Mouse (Mus musculus) midbrain, postnatal 0 days (tissue): ENCODE results near the gene Umod. TPM values are rescaled to one million over a fixed set of nuclear protein-coding genes. Genes with fewer than 3 reads are reported as not detected.

Source experiments
- ATAC-seq: fragments of 200-750 bp; cut with Nextera tagmentation; 2 replicates; pipeline ENCODE4 v1.8.0; 2017; ENCODE audit warnings: moderate number of reproducible peaks, mild to moderate bottlenecking, moderate TSS enrichment, moderate library complexity; ENCODE audit not compliant: low FRiP score
- DNase-seq: peaks from one replicate; pipeline ENCODE4 v3.0.0-alpha.2; 2015; ENCODE audit warnings: low spot score
- H3K27ac ChIP-seq: fragments of 300-500 bp; sonication (generic); 2 replicates; pipeline ENCODE4 v1.5.1; 2014; ENCODE audit warnings: low read depth, mild to moderate bottlenecking, low read length, mixed read lengths
- H3K27me3 ChIP-seq: fragments of 300-500 bp; sonication (generic); 2 replicates; pipeline ENCODE4 v1.6.1; 2014; ENCODE audit warnings: low read length, control low read depth, mixed read lengths; ENCODE audit not compliant: insufficient read depth
- H3K36me3 ChIP-seq: fragments of 300-500 bp; sonication (generic); 2 replicates; pipeline ENCODE4 v1.6.1; 2014; ENCODE audit warnings: low read length, control low read depth, mixed read lengths; ENCODE audit not compliant: insufficient read depth
- H3K4me1 ChIP-seq: fragments of 300-500 bp; sonication (generic); 2 replicates; pipeline ENCODE4 v1.6.1; 2014; ENCODE audit warnings: mild to moderate bottlenecking, control low read depth, antibody characterized with exemption, low read length, mixed read lengths; ENCODE audit not compliant: insufficient read depth
- H3K4me2 ChIP-seq: fragments of 300-500 bp; sonication (generic); 2 replicates; pipeline ENCODE4 v1.6.1; 2014; ENCODE audit warnings: low read depth, mild to moderate bottlenecking, low read length, mixed read lengths; ENCODE audit not compliant: poor library complexity, severe bottlenecking
- H3K4me3 ChIP-seq: fragments of 300-500 bp; sonication (generic); 2 replicates; pipeline ENCODE4 v1.5.1; 2014; ENCODE audit warnings: low read depth, mild to moderate bottlenecking, low read length, moderate library complexity
- H3K9ac ChIP-seq: fragments of 300-500 bp; sonication (generic); replicated peaks from 2 replicates; pipeline ENCODE4 v1.6.1; 2014; ENCODE audit warnings: mild to moderate bottlenecking, low read length, moderate library complexity, mixed read lengths; ENCODE audit not compliant: poor library complexity, severe bottlenecking
- H3K9me3 ChIP-seq: fragments of 300-500 bp; sonication (generic); 2 replicates; pipeline ENCODE4 v1.6.1; 2016; ENCODE audit warnings: low read length, control low read depth
- CTCF ChIP-seq: IDR thresholded peaks from 2 replicates; pipeline ENCODE4 v1.5.1; 2016; ENCODE audit warnings: antibody characterized with exemption, mild to moderate bottlenecking
- WGBS: fragments of 180-500 bp; shearing (Covaris S2); extraction: QIAGEN DNeasy Blood & Tissue Kit; methylation state at CpG from one replicate; pipeline ENCODE4 v1.1.7; 2014; 5-methylcytosine and 5-hydroxymethylcytosine counted together
- polyA plus RNA-seq: library from polyadenylated mRNA; unstranded; fragments of >200 nt; fragmentation: Nextera tagmentation; extraction: Ambion mirVana; gene quantifications from 2 replicates; pipeline ENCODE4 v1.2.1, GENCODE M21; 2015
- total RNA-seq: library from RNA; depleted of rRNA; stranded (reverse); fragments of >200 nt; gene quantifications from 2 replicates; pipeline ENCODE4 v1.2.3, GENCODE M21; 2014

The Umod gene
- total and polyA plus RNA-seq, 2 experiments from 2014 or later = not detected

GRCm38 (mm10) chr7:119476500-119477389 lies 2.3 kb downstream of the Umod start:
- no peak overlapping the region for H3K4me2 ChIP-seq
- WGBS = 81% methylated on average over 33 of the region's 33 CpGs
- H3K9me3 ChIP-seq = no peaks in the 10 kb centered on the region
- H3K4me3 ChIP-seq = no peak overlapping the region
- no peak overlapping the region for H3K9ac ChIP-seq
- H3K27me3 ChIP-seq = no peaks in the 10 kb centered on the region
- TF ChIP-seq CTCF = 0 out of 2 replicates have a peak, but pooled peaks have one; percentile 2
- no peak for DNase-seq
- H3K27ac ChIP-seq = no peak overlapping the region
- no peaks in the 10 kb centered on the region for H3K36me3 ChIP-seq
- no peak for ATAC-seq
- H3K4me1 ChIP-seq = no peaks in the 10 kb centered on the region

- DNase-seq (no peak), ATAC-seq (no peak)
- H3K4me2 ChIP-seq = no peak within 1 kb of the TSS
- H3K27me3 ChIP-seq = no peaks in the 10 kb centered on the region
- H3K4me1 ChIP-seq = no peaks in the 10 kb centered on the region
- no peaks in the 10 kb centered on the region for H3K36me3 ChIP-seq
- no peak within 1 kb of the TSS for H3K27ac ChIP-seq
- no peaks in the 10 kb centered on the region for H3K9me3 ChIP-seq
- TF ChIP-seq CTCF = no peak
- H3K4me3 ChIP-seq = no peak within 1 kb of the TSS
- WGBS = 92% methylated on average over 6 of the region's 6 CpGs
- H3K9ac ChIP-seq = no peak within 1 kb of the TSS
These were observed 19.9 kb downstream of the Umod start, which contains the start of gene Gp2 for GRCm38 (mm10) chr7:119459185-119459584. Gp2 (minus strand) TSS chr7:119459285.

GRCm38 (mm10) chr7:119454192-119454591 lies 24.9 kb downstream of the Umod start:
- Histone ChIP-seq H3K4me3 (no peak overlapping the region), H3K4me2 (no peak overlapping the region), H3K27me3 (no peaks in the 10 kb centered on the region), H3K9me3 (no peaks in the 10 kb centered on the region), H3K27ac (no peak overlapping the region), H3K36me3 (no peaks in the 10 kb centered on the region), H3K4me1 (no peaks in the 10 kb centered on the region), H3K9ac (no peak overlapping the region)
- DNase-seq (no peak), ATAC-seq (no peak)
- TF ChIP-seq CTCF = no peak
- WGBS = 88% methylated on average over 7 of the region's 7 CpGs

GRCm38 (mm10) chr7:119443849-119444248 lies 35.2 kb downstream of the Umod start:
- Histone ChIP-seq H3K36me3 (no peaks in the 10 kb centered on the region), H3K9ac (no peak overlapping the region), H3K27ac (no peak overlapping the region), H3K9me3 (no peaks in the 10 kb centered on the region), H3K4me2 (no peak overlapping the region), H3K4me3 (no peak overlapping the region), H3K27me3 (no peaks in the 10 kb centered on the region), H3K4me1 (no peaks in the 10 kb centered on the region)
- peak; percentile 79 for TF ChIP-seq CTCF
- WGBS = 54% methylated on average over 4 of the region's 4 CpGs
- DNase-seq = peak; percentile 48
- peak; percentile 47; the same call in 1 of the 2 replicates for ATAC-seq

GRCm38 (mm10) chr7:119441938-119442337 lies 37.1 kb downstream of the Umod start:
- H3K4me2 ChIP-seq = no peak overlapping the region
- ATAC-seq (no peak), DNase-seq (no peak)
- H3K9me3 ChIP-seq = no peaks in the 10 kb centered on the region
- 84% methylated on average over 1 of the region's 1 CpGs for WGBS
- H3K27ac ChIP-seq = no peak overlapping the region
- no peaks in the 10 kb centered on the region for H3K4me1 ChIP-seq
- H3K36me3 ChIP-seq = no peaks in the 10 kb centered on the region
- TF ChIP-seq CTCF = no peak
- no peak overlapping the region for H3K4me3 ChIP-seq
- H3K9ac ChIP-seq = no peak overlapping the region
- no peaks in the 10 kb centered on the region for H3K27me3 ChIP-seq

GRCm38 (mm10) chr7:119427180-119427616 lies 51.9 kb downstream of the Umod start:
- no peak overlapping the region for H3K27ac ChIP-seq
- no peak overlapping the region for H3K9ac ChIP-seq
- ATAC-seq (peak; percentile 84), DNase-seq (peak; percentile 93)
- no peak overlapping the region for H3K4me2 ChIP-seq
- H3K4me3 ChIP-seq = no peak overlapping the region
- TF ChIP-seq CTCF = peak; percentile 91
- 7% methylated on average over 6 of the region's 6 CpGs for WGBS
- H3K36me3 ChIP-seq = no peaks in the 10 kb centered on the region
- no peaks in the 10 kb centered on the region for H3K4me1 ChIP-seq
- H3K27me3 ChIP-seq = no peaks in the 10 kb centered on the region
- H3K9me3 ChIP-seq = no peaks in the 10 kb centered on the region
